Mouse (Mus musculus) cerebellum, postnatal 4 days (tissue): ENCODE results near the gene Pak6.

Experiments used
- DNase-seq, 2 experiments: peaks; one replicate each; pipeline ENCODE4 v3.0.0; 2022; ENCODE audit warnings: low spot score in 2 of 2, mixed read lengths in 1 of 2

Pak6 gene

GRCm38 (mm10) chr2:118729194-118729593 lies 66.1 kb downstream of the Pak6 start:
- DNase-seq, result no peak

GRCm38 (mm10) chr2:118729816-118730621 lies 66.9 kb downstream of the Pak6 start:
- DNase-seq, result no peak

GRCm38 (mm10) chr2:118730622-118730915 lies 67.5 kb downstream of the Pak6 start:
- peak in 1 of 2 experiments; percentile 48 for DNase-seq

GRCm38 (mm10) chr2:118731981-118732380 lies 68.9 kb downstream of the Pak6 start:
- no peak for DNase-seq

GRCm38 (mm10) chr2:118733341-118733740 lies 70.2 kb downstream of the Pak6 start:
- DNase-seq, result no peak

- DNase-seq, result no peak
These were observed 77.2 kb downstream of the Pak6 start for GRCm38 (mm10) chr2:118740341-118740740.

GRCm38 (mm10) chr2:118741183-118741582 lies 78.1 kb downstream of the Pak6 start:
- DNase-seq, result no peak

- DNase-seq, result no peak
These were observed 80.3 kb downstream of the Pak6 start for GRCm38 (mm10) chr2:118743261-118743943.

- no peak for DNase-seq
These were observed 81.5 kb downstream of the Pak6 start for GRCm38 (mm10) chr2:118744621-118745020.

GRCm38 (mm10) chr2:118745232-118745884 lies 82.3 kb downstream of the Pak6 start, which contains the start of gene Inafm2:
Inafm2 (plus strand) TSS chr2:118745758.
- DNase-seq, result peak; percentile 83 to 86

GRCm38 (mm10) chr2:118745915-118746901 lies 83.1 kb downstream of the Pak6 start:
- peak in 1 of 2 experiments; percentile 47 for DNase-seq

GRCm38 (mm10) chr2:118747301-118747960 lies 84.3 kb downstream of the Pak6 start:
- no peak for DNase-seq
